9 mouse cellular contexts compared by ENCODE assay signal in genomic region chr4:109974655-109975380, GRCm38 (mm10). TPM values are rescaled to one million over a fixed set of nuclear protein-coding genes. Genes with fewer than 3 reads are reported as not detected.
A peak's percentile ranks its signal among the peaks of the same experiment; 100 is the strongest.
DNase-seq lines count a peak whose midpoint lies in the region; ATAC-seq and TF ChIP-seq lines count a peak whose summit lies in the region.
"Had no signal": no experiment of that assay in that cellular context is flagged by ENCODE, and none has a peak within 500 bp of the region (broad histone marks: within the 10 kb centered on the region; RNA-seq: fewer than 3 reads in every experiment).

No protein-coding gene starts in this region.

- 0 out of 2 replicates have a peak, but pooled peaks cover 2% of the 10 kb centered on the region for H3K9me3 ChIP-seq in kidney, embryonic 14.5 days (ENCODE audit: control insufficient read depth, low read length)
- no peaks in the 10 kb centered on the region for H3K9me3 ChIP-seq in forebrain, embryonic 15.5 days
- H3K9me3 ChIP-seq in midbrain, embryonic 13.5 days, result no peaks in the 10 kb centered on the region

- H3K27me3 ChIP-seq in kidney, embryonic 14.5 days (ENCODE audit: control insufficient read depth, insufficient read depth, low read length), result peaks cover 80% of the 10 kb centered on the region
- peaks cover 11% of the 10 kb centered on the region for H3K27me3 ChIP-seq in kidney, adult 2 months (replicated peaks; ENCODE audit: control insufficient read depth, insufficient read depth, low read length)
- H3K27me3 ChIP-seq in forebrain, embryonic 15.5 days, result peaks cover 63% of the 10 kb centered on the region
- H3K27me3 ChIP-seq in midbrain, embryonic 13.5 days, result peaks cover 98% of the 10 kb centered on the region

- no peak for TF ChIP-seq CTCF in kidney, adult 2 months (conservative IDR thresholded peaks at IDR 0.05; ENCODE audit: insufficient read depth, insufficient read length, low read depth, low read length)

- H3K27ac ChIP-seq in kidney, embryonic 14.5 days (ENCODE audit: low read depth, low read length), result no peak overlapping the region
- no peak overlapping the region for H3K27ac ChIP-seq in kidney, adult 2 months (ENCODE audit: insufficient read depth, low read depth, low read length)
- H3K27ac ChIP-seq in forebrain, embryonic 15.5 days (replicated peaks), result peak overlapping the region; percentile 45; the same call in 1 of the 2 replicates
- H3K27ac ChIP-seq in midbrain, embryonic 13.5 days, result no peak overlapping the region

- no peaks in the 10 kb centered on the region for H3K36me3 ChIP-seq in kidney, embryonic 14.5 days (ENCODE audit: control insufficient read depth, insufficient read depth, low read length)
- no peaks in the 10 kb centered on the region for H3K36me3 ChIP-seq in kidney, adult 2 months (ENCODE audit: control insufficient read depth, insufficient read depth, low read length)
- no peaks in the 10 kb centered on the region for H3K36me3 ChIP-seq in forebrain, embryonic 15.5 days
- H3K36me3 ChIP-seq in midbrain, embryonic 13.5 days, result no peaks in the 10 kb centered on the region

- WGBS in kidney, embryonic 14.5 days, result 1% methylated on average over 33 of the region's 33 CpGs
- WGBS in kidney, adult 2 months, result 3% methylated on average over 33 of the region's 33 CpGs
- WGBS in forebrain, embryonic 15.5 days, result 2% methylated on average over 33 of the region's 33 CpGs
- under 1% methylated on average over 33 of the region's 33 CpGs for WGBS in midbrain, embryonic 13.5 days

- H3K9ac ChIP-seq in kidney, embryonic 14.5 days (ENCODE audit: low read depth, low read length), result no peak overlapping the region
- H3K9ac ChIP-seq in forebrain, embryonic 15.5 days (replicated peaks), result peak overlapping the region; percentile 42
- 0 out of 2 replicates have a peak overlapping the region, but pooled peaks have one; percentile 16 for H3K9ac ChIP-seq in midbrain, embryonic 13.5 days (replicated peaks)
- H3K9ac ChIP-seq: liver, postnatal 0 days had no signal

- peaks cover 24% of the 10 kb centered on the region for H3K4me1 ChIP-seq in kidney, embryonic 14.5 days (ENCODE audit: control insufficient read depth, insufficient read depth, low read length)
- no peaks in the 10 kb centered on the region for H3K4me1 ChIP-seq in kidney, adult 2 months (ENCODE audit: control insufficient read depth, insufficient read depth, low read length)
- peaks cover 31% of the 10 kb centered on the region for H3K4me1 ChIP-seq in forebrain, embryonic 15.5 days
- peaks cover 29% of the 10 kb centered on the region for H3K4me1 ChIP-seq in midbrain, embryonic 13.5 days (replicated peaks)

- no peak for TF ChIP-seq POLR2A in kidney, adult 2 months (IDR thresholded peaks at IDR 0.05; ENCODE audit: low read depth, low read length)

- peak overlapping the region; percentile 6; the same call in 1 of the 2 replicates for H3K4me3 ChIP-seq in kidney, embryonic 14.5 days (ENCODE audit: low read length)
- H3K4me3 ChIP-seq in kidney, adult 2 months (ENCODE audit: insufficient read depth, low read depth, low read length), result no peak overlapping the region
- H3K4me3 ChIP-seq in forebrain, embryonic 15.5 days, result peak overlapping the region; percentile 55
- H3K4me3 ChIP-seq in midbrain, embryonic 13.5 days (replicated peaks), result peak overlapping the region; percentile 45

- ATAC-seq in kidney, embryonic 14.5 days (ENCODE audit: low FRiP score, low TSS enrichment), result no peak
- ATAC-seq in forebrain, embryonic 15.5 days (replicated peaks), result no peak
- ATAC-seq in midbrain, embryonic 13.5 days, result peak; percentile 7; the same call in 1 of the 2 replicates
- ATAC-seq: liver, postnatal 0 days had no signal

- DNase-seq in kidney, adult 2 months, result no peak
- peak; percentile 36 for DNase-seq in embryo, embryonic 11 days
- no peak for DNase-seq in Muller cell, postnatal 12 days (ENCODE audit: inconsistent ontology term)
- DNase-seq in yolk sac, embryonic 10.5 days (ENCODE audit: low spot score), result no peak
- no peak for DNase-seq in cerebellum, postnatal 4 days (ENCODE audit: low spot score in 2 of 2)
- DNase-seq: liver, postnatal 0 days had no signal

- H3K4me2 ChIP-seq in kidney, embryonic 14.5 days (replicated peaks; ENCODE audit: low read depth, low read length), result peak overlapping the region; percentile 5; the same call in 1 of the 2 replicates
- H3K4me2 ChIP-seq in forebrain, embryonic 15.5 days (replicated peaks), result peak overlapping the region; percentile 75
- peak overlapping the region; percentile 40 for H3K4me2 ChIP-seq in midbrain, embryonic 13.5 days (replicated peaks)

RNA-seq across cellular contexts. Expression of gene Dmrta2, which starts 3.0 kb away (rescaled TPM):
- polyA plus RNA-seq in kidney, embryonic 14.5 days (2014; fragmentation: Nextera tagmentation; extraction: Ambion mirVana), result 0.14 and 0.30 TPM in 2 replicates
- polyA plus RNA-seq in kidney, adult 2 months (2012; rRNA removed), result 0.13 and 0.22 TPM in 2 replicates
- polyA plus RNA-seq in forebrain, embryonic 15.5 days (2015; fragmentation: Nextera tagmentation; extraction: Ambion mirVana), result 3.2 and 4.4 TPM in 2 replicates
- 1.2 and 2.0 TPM in 2 replicates for polyA plus RNA-seq in midbrain, embryonic 13.5 days (2015; fragmentation: Nextera tagmentation; extraction: Ambion mirVana)
- polyA plus RNA-seq: liver, postnatal 0 days had no signal

Comparison
In these comparisons a context has a peak if more than half of its experiments do, and no peak if none do; other contexts are left out.
1. H3K4me2 ChIP-seq: peak in every context shown above with its lines; median percentile 75 in forebrain, embryonic 15.5 days; 40 in midbrain, embryonic 13.5 days; 5 in kidney, embryonic 14.5 days.